Mouse (Mus musculus) thymus, adult 2 months (tissue): Measurements from ENCODE around the gene Pik3ca.
A peak's percentile ranks its signal among the peaks of the same experiment; 100 is the strongest.

Experiments used
- CTCF ChIP-seq: fragments of 200-500 bp; IDR thresholded peaks from 2 replicates; pipeline ENCODE4 v1.5.1; 2012; ENCODE audit warnings: mild to moderate bottlenecking, control low read depth, low read length, moderate library complexity, borderline replicate concordance; ENCODE audit not compliant: control insufficient read depth, poor library complexity, insufficient read depth; ENCODE audit errors: extremely low read depth
- POLR2A ChIP-seq: fragments of 200-500 bp; IDR thresholded peaks from 2 replicates; pipeline ENCODE4 v1.6.1; 2012; ENCODE audit warnings: mild to moderate bottlenecking, low read length, control low read depth, moderate library complexity; ENCODE audit not compliant: control insufficient read depth, poor library complexity, insufficient read depth; ENCODE audit errors: extremely low read depth

- peak; percentile 68; the same call in 1 of the 2 replicates for TF ChIP-seq CTCF
- TF ChIP-seq POLR2A: peak; percentile 72
Observed at GRCm38 (mm10) chr3:32510375-32511190, 113.1 kb downstream of the Pik3ca start.
